Mouse (Mus musculus): ENCODE measurements around the gene Avpi1. TPM values are rescaled to one million over a fixed set of nuclear protein-coding genes. Genes with fewer than 3 reads are reported as not detected.

Gene Avpi1
- polyA plus RNA-seq, 1 experiment from 2014 or later: 8.3 TPM

- H3K27ac ChIP-seq (ENCODE audit: low read length): no peak overlapping the region
- H3K4me1 ChIP-seq (ENCODE audit: control insufficient read depth, insufficient read depth, low read length): 0 out of 2 replicates have a peak, but pooled peaks cover 2% of the 10 kb centered on the region
- H3K4me3 ChIP-seq (ENCODE audit: low read depth, low read length): no peak overlapping the region; the same call in 1 of the 2 replicates
- no peak for ATAC-seq
- WGBS: 92% methylated on average over 9 of the region's 9 CpGs
- H3K36me3 ChIP-seq (ENCODE audit: control insufficient read depth, insufficient read depth, low read length): no peaks in the 10 kb centered on the region
- H3K9ac ChIP-seq (ENCODE audit: low read depth, low read length): no peak overlapping the region
- peaks cover 15% of the 10 kb centered on the region for H3K27me3 ChIP-seq (ENCODE audit: control insufficient read depth, insufficient read depth, low read depth, low read length)
- no peak overlapping the region for H3K4me2 ChIP-seq (ENCODE audit: low read length)
- H3K9me3 ChIP-seq (replicated peaks; ENCODE audit: control insufficient read depth, low read length, poor library complexity, severe bottlenecking): no peaks in the 10 kb centered on the region
Measured at GRCm38 (mm10) chr19:42146276-42147010, 17.6 kb upstream of the Avpi1 start.

- Histone ChIP-seq H3K27me3 (ENCODE audit: control insufficient read depth, insufficient read depth, low read depth, low read length) (peaks cover 15% of the 10 kb centered on the region), H3K9ac (ENCODE audit: low read depth, low read length) (no peak overlapping the region), H3K9me3 (replicated peaks; ENCODE audit: control insufficient read depth, low read length, poor library complexity, severe bottlenecking) (no peaks in the 10 kb centered on the region), H3K4me3 (ENCODE audit: low read depth, low read length) (no peak overlapping the region), H3K4me1 (ENCODE audit: control insufficient read depth, insufficient read depth, low read length) (0 out of 2 replicates have a peak, but pooled peaks cover 2% of the 10 kb centered on the region), H3K27ac (ENCODE audit: low read length) (no peak overlapping the region), H3K36me3 (ENCODE audit: control insufficient read depth, insufficient read depth, low read length) (no peaks in the 10 kb centered on the region), H3K4me2 (ENCODE audit: low read length) (no peak overlapping the region)
- no peak for ATAC-seq
- WGBS: 99% methylated on average over 2 of the region's 2 CpGs
Measured at GRCm38 (mm10) chr19:42145731-42146130, 16.9 kb upstream of the Avpi1 start.

- no peaks in the 10 kb centered on the region for H3K36me3 ChIP-seq (ENCODE audit: control insufficient read depth, insufficient read depth, low read length)
- WGBS: 64% methylated on average over 4 of the region's 4 CpGs
- H3K9ac ChIP-seq (ENCODE audit: low read depth, low read length): no peak overlapping the region
- peaks cover 15% of the 10 kb centered on the region for H3K27me3 ChIP-seq (ENCODE audit: control insufficient read depth, insufficient read depth, low read depth, low read length)
- no peaks in the 10 kb centered on the region for H3K9me3 ChIP-seq (replicated peaks; ENCODE audit: control insufficient read depth, low read length, poor library complexity, severe bottlenecking)
- H3K4me1 ChIP-seq (ENCODE audit: control insufficient read depth, insufficient read depth, low read length): 0 out of 2 replicates have a peak, but pooled peaks cover 2% of the 10 kb centered on the region
- H3K27ac ChIP-seq (ENCODE audit: low read length): no peak overlapping the region
- H3K4me3 ChIP-seq (ENCODE audit: low read depth, low read length): no peak overlapping the region
- no peak overlapping the region for H3K4me2 ChIP-seq (ENCODE audit: low read length)
- no peak for ATAC-seq
Measured at GRCm38 (mm10) chr19:42145210-42145609, 16.4 kb upstream of the Avpi1 start.

GRCm38 (mm10) chr19:42144541-42145167, 15.8 kb upstream of the Avpi1 start:
- Histone ChIP-seq H3K9me3 (replicated peaks; ENCODE audit: control insufficient read depth, low read length, poor library complexity, severe bottlenecking) (no peaks in the 10 kb centered on the region), H3K27me3 (ENCODE audit: control insufficient read depth, insufficient read depth, low read depth, low read length) (peaks cover 14% of the 10 kb centered on the region), H3K4me3 (ENCODE audit: low read depth, low read length) (no peak overlapping the region), H3K4me2 (ENCODE audit: low read length) (no peak overlapping the region), H3K9ac (ENCODE audit: low read depth, low read length) (no peak overlapping the region), H3K4me1 (ENCODE audit: control insufficient read depth, insufficient read depth, low read length) (0 out of 2 replicates have a peak, but pooled peaks cover 2% of the 10 kb centered on the region), H3K36me3 (ENCODE audit: control insufficient read depth, insufficient read depth, low read length) (no peaks in the 10 kb centered on the region), H3K27ac (ENCODE audit: low read length) (no peak overlapping the region)
- WGBS: 29% methylated on average over 8 of the region's 8 CpGs
- no peak for ATAC-seq

GRCm38 (mm10) chr19:42144067-42144466, 15.2 kb upstream of the Avpi1 start:
- no peak for ATAC-seq
- WGBS: 59% methylated on average over 6 of the region's 6 CpGs
- Histone ChIP-seq H3K9ac (ENCODE audit: low read depth, low read length) (no peak overlapping the region), H3K4me2 (ENCODE audit: low read length) (no peak overlapping the region), H3K4me1 (ENCODE audit: control insufficient read depth, insufficient read depth, low read length) (0 out of 2 replicates have a peak, but pooled peaks cover 2% of the 10 kb centered on the region), H3K27me3 (ENCODE audit: control insufficient read depth, insufficient read depth, low read depth, low read length) (peaks cover 8% of the 10 kb centered on the region), H3K4me3 (ENCODE audit: low read depth, low read length) (no peak overlapping the region), H3K27ac (ENCODE audit: low read length) (no peak overlapping the region), H3K9me3 (replicated peaks; ENCODE audit: control insufficient read depth, low read length, poor library complexity, severe bottlenecking) (no peaks in the 10 kb centered on the region), H3K36me3 (ENCODE audit: control insufficient read depth, insufficient read depth, low read length) (no peaks in the 10 kb centered on the region)

GRCm38 (mm10) chr19:42142757-42143156, 13.9 kb upstream of the Avpi1 start:
- no peaks in the 10 kb centered on the region for H3K4me1 ChIP-seq (ENCODE audit: control insufficient read depth, insufficient read depth, low read length)
- no peak overlapping the region for H3K9ac ChIP-seq (ENCODE audit: low read depth, low read length)
- no peak overlapping the region for H3K4me3 ChIP-seq (ENCODE audit: low read depth, low read length)
- WGBS: 73% methylated on average over 2 of the region's 2 CpGs
- no peak overlapping the region for H3K27ac ChIP-seq (ENCODE audit: low read length)
- no peak for ATAC-seq
- H3K9me3 ChIP-seq (replicated peaks; ENCODE audit: control insufficient read depth, low read length, poor library complexity, severe bottlenecking): no peaks in the 10 kb centered on the region
- peaks cover 5% of the 10 kb centered on the region for H3K27me3 ChIP-seq (ENCODE audit: control insufficient read depth, insufficient read depth, low read depth, low read length)
- no peaks in the 10 kb centered on the region for H3K36me3 ChIP-seq (ENCODE audit: control insufficient read depth, insufficient read depth, low read length)
- H3K4me2 ChIP-seq (ENCODE audit: low read length): no peak overlapping the region

GRCm38 (mm10) chr19:42141998-42142397, 13.1 kb upstream of the Avpi1 start:
- Histone ChIP-seq H3K4me1 (ENCODE audit: control insufficient read depth, insufficient read depth, low read length) (no peaks in the 10 kb centered on the region), H3K4me3 (ENCODE audit: low read depth, low read length) (no peak overlapping the region), H3K9me3 (replicated peaks; ENCODE audit: control insufficient read depth, low read length, poor library complexity, severe bottlenecking) (no peaks in the 10 kb centered on the region), H3K9ac (ENCODE audit: low read depth, low read length) (no peak overlapping the region), H3K27me3 (ENCODE audit: control insufficient read depth, insufficient read depth, low read depth, low read length) (peaks cover 5% of the 10 kb centered on the region), H3K4me2 (ENCODE audit: low read length) (no peak overlapping the region), H3K27ac (ENCODE audit: low read length) (no peak overlapping the region), H3K36me3 (ENCODE audit: control insufficient read depth, insufficient read depth, low read length) (no peaks in the 10 kb centered on the region)
- WGBS: 75% methylated on average over 3 of the region's 3 CpGs
- no peak for ATAC-seq

GRCm38 (mm10) chr19:42139724-42140517, 11.1 kb upstream of the Avpi1 start:
- Histone ChIP-seq H3K4me3 (ENCODE audit: low read depth, low read length) (no peak overlapping the region), H3K4me2 (ENCODE audit: low read length) (no peak overlapping the region), H3K27ac (ENCODE audit: low read length) (no peak overlapping the region), H3K4me1 (ENCODE audit: control insufficient read depth, insufficient read depth, low read length) (no peaks in the 10 kb centered on the region), H3K36me3 (ENCODE audit: control insufficient read depth, insufficient read depth, low read length) (no peaks in the 10 kb centered on the region), H3K9ac (ENCODE audit: low read depth, low read length) (no peak overlapping the region), H3K9me3 (replicated peaks; ENCODE audit: control insufficient read depth, low read length, poor library complexity, severe bottlenecking) (no peaks in the 10 kb centered on the region), H3K27me3 (ENCODE audit: control insufficient read depth, insufficient read depth, low read depth, low read length) (no peaks in the 10 kb centered on the region; the same call in 1 of the 2 replicates)
- WGBS: 84% methylated on average over 5 of the region's 5 CpGs
- no peak for ATAC-seq

Measured in midbrain, embryonic 16.5 days (tissue).